Mouse (Mus musculus) ES-Bruce4 (cell line): ENCODE measurements around the gene Cux2. TPM values are rescaled to one million over a fixed set of nuclear protein-coding genes. Genes with fewer than 3 reads are reported as not detected.

Experiments used
- H3K27ac ChIP-seq: 2 replicates; pipeline ENCODE4 v1.5.1; 2012; ENCODE audit warnings: low read length, inconsistent platforms; ENCODE audit not compliant: insufficient read depth
- H3K27me3 ChIP-seq: 2 replicates; pipeline ENCODE4 v1.6.1; 2012; ENCODE audit warnings: mild to moderate bottlenecking, low read length, inconsistent platforms; ENCODE audit not compliant: control insufficient read depth, poor library complexity, insufficient read depth, severe bottlenecking
- H3K36me3 ChIP-seq: 2 replicates; pipeline ENCODE4 v1.6.1; 2012; ENCODE audit warnings: inconsistent platforms, mild to moderate bottlenecking, low read length, moderate library complexity; ENCODE audit not compliant: control insufficient read depth, poor library complexity, insufficient read depth, severe bottlenecking
- H3K4me1 ChIP-seq: one replicate; pipeline ENCODE4 v1.8.1; 2011; ENCODE audit warnings: low read length; ENCODE audit not compliant: control insufficient read depth, insufficient read depth
- H3K4me3 ChIP-seq: 2 replicates; pipeline ENCODE4 v1.5.1; 2011; ENCODE audit warnings: low read depth, mild to moderate bottlenecking, low read length
- H3K9ac ChIP-seq: 2 replicates; pipeline ENCODE4 v1.6.1; 2012; ENCODE audit warnings: low read depth, mild to moderate bottlenecking, inconsistent platforms; ENCODE audit not compliant: poor library complexity, severe bottlenecking
- H3K9me3 ChIP-seq: replicated peaks from 2 replicates; pipeline ENCODE4 v1.6.1; 2012; ENCODE audit warnings: mild to moderate bottlenecking, low read length, inconsistent platforms; ENCODE audit not compliant: control insufficient read depth, poor library complexity, insufficient read depth, severe bottlenecking
- CTCF ChIP-seq: IDR thresholded peaks from one replicate; pipeline ENCODE4 v1.8.1; 2011; ENCODE audit warnings: low read depth, low read length
- EP300 ChIP-seq: IDR thresholded peaks from 2 replicates; pipeline ENCODE4 v1.6.1; 2011; ENCODE audit warnings: low read depth, low read length; ENCODE audit not compliant: insufficient read depth
- POLR2A ChIP-seq: IDR thresholded peaks from one replicate; pipeline ENCODE4 v1.8.1; 2011; ENCODE audit warnings: low read length; ENCODE audit not compliant: insufficient read depth
- polyA plus RNA-seq: library from polyadenylated mRNA; stranded (reverse); fragments of >200 nt; gene quantifications from 2 replicates; pipeline ENCODE4 v1.2.4, GENCODE M21; 2011; ENCODE audit warnings: low read depth; ENCODE audit not compliant: missing spikeins, insufficient read depth, insufficient read length

The Cux2 gene
- polyA plus RNA-seq, 1 experiment: 3.6 TPM

GRCm38 (mm10) chr5:122068563-122068962 is 18.7 kb upstream of the Cux2 start:
- H3K36me3 ChIP-seq: no peaks in the 10 kb centered on the region
- no peak for TF ChIP-seq CTCF
- no peak for TF ChIP-seq EP300
- no peak for TF ChIP-seq POLR2A
- peak overlapping the region; percentile 5; the same call in 1 of the 2 replicates for H3K9ac ChIP-seq
- no peaks in the 10 kb centered on the region for H3K27me3 ChIP-seq
- H3K27ac ChIP-seq: no peak overlapping the region
- no peaks in the 10 kb centered on the region for H3K9me3 ChIP-seq
- H3K4me1 ChIP-seq: no peaks in the 10 kb centered on the region
- H3K4me3 ChIP-seq: peak overlapping the region; percentile 9; the same call in 1 of the 2 replicates

GRCm38 (mm10) chr5:122063204-122063933 is 13.5 kb upstream of the Cux2 start:
- Histone ChIP-seq H3K36me3 (no peaks in the 10 kb centered on the region), H3K4me1 (peaks cover 2% of the 10 kb centered on the region), H3K4me3 (no peak overlapping the region), H3K27me3 (no peaks in the 10 kb centered on the region), H3K9me3 (no peaks in the 10 kb centered on the region), H3K9ac (no peak overlapping the region), H3K27ac (no peak overlapping the region)
- TF ChIP-seq CTCF: no peak

GRCm38 (mm10) chr5:122062479-122062878 is 12.6 kb upstream of the Cux2 start:
- Histone ChIP-seq H3K27ac (no peak overlapping the region), H3K4me3 (peak overlapping the region; percentile 26), H3K27me3 (no peaks in the 10 kb centered on the region), H3K36me3 (no peaks in the 10 kb centered on the region), H3K9me3 (no peaks in the 10 kb centered on the region), H3K4me1 (peaks cover 2% of the 10 kb centered on the region), H3K9ac (no peak overlapping the region)
- no peak for TF ChIP-seq EP300
- no peak for TF ChIP-seq CTCF
- TF ChIP-seq POLR2A: no peak

- H3K9ac ChIP-seq: peak overlapping the region; percentile 35
Measured at GRCm38 (mm10) chr5:122060767-122061333, 10.9 kb upstream of the Cux2 start.

GRCm38 (mm10) chr5:122059060-122060017 is 9.4 kb upstream of the Cux2 start:
- Histone ChIP-seq H3K4me1 (peaks cover 2% of the 10 kb centered on the region), H3K27ac (no peak overlapping the region), H3K4me3 (peak overlapping the region; percentile 19; the same call in 1 of the 2 replicates), H3K36me3 (no peaks in the 10 kb centered on the region), H3K9ac (no peak overlapping the region), H3K9me3 (no peaks in the 10 kb centered on the region), H3K27me3 (no peaks in the 10 kb centered on the region)
- TF ChIP-seq CTCF (peak; percentile 82), POLR2A (no peak), EP300 (no peak)

More at GRCm38 (mm10) chr5:122060767-122061333, 10.9 kb upstream of the Cux2 start:
- TF ChIP-seq EP300: no peak
- TF ChIP-seq CTCF: no peak
- no peak for TF ChIP-seq POLR2A
- Histone ChIP-seq H3K4me3 (peak overlapping the region; percentile 74), H3K36me3 (no peaks in the 10 kb centered on the region), H3K9me3 (no peaks in the 10 kb centered on the region), H3K4me1 (peaks cover 2% of the 10 kb centered on the region), H3K27me3 (no peaks in the 10 kb centered on the region), H3K27ac (peak overlapping the region; percentile 41; the same call in 1 of the 2 replicates)
